Comparison of ENCODE assay signal across 28 mouse cellular contexts in the genomic region with DNA sequence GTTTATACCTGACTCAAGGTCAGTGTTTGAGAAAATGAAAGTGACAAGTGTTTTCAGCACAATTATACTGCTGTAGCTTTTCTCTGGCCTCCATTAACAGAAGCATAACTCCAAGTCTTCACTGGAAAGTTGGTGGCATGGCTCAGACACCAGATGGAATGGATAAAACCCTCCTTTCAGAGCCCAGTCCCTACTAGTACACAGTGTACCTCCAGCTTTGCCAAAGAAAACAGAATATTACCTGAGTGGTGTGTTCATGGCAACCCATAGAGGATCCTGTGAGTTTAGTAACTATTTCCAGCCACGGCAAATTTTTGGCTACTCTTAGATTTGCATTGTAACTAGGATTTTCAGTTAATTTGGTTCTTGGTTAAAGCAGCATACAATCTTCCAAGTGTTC.
A peak's percentile ranks its signal among the peaks of the same experiment; 100 is the strongest.
DNase-seq lines count a peak whose midpoint lies in the region; ATAC-seq and TF ChIP-seq lines count a peak whose summit lies in the region.
"Had no signal": no experiment of that assay in that cellular context is flagged by ENCODE, and none has a peak within 500 bp of the region (broad histone marks: within the 10 kb centered on the region; RNA-seq: fewer than 3 reads in every experiment).

No protein-coding gene starts in this region.

- DNase-seq in gastrocnemius, adult 18-20 months (ENCODE audit: low spot score) = peak; percentile 16
- DNase-seq in gastrocnemius, postnatal 25 days = no peak
- DNase-seq in liver, adult 2 months (ENCODE audit: extremely low read depth, low read depth, low spot score) = peak; percentile 18
- DNase-seq in liver, embryonic 11.5 days (ENCODE audit: low spot score) = no peak
- DNase-seq in gonadal fat pad, adult 2 months (ENCODE audit: low read depth) = peak; percentile 31
- no peak for DNase-seq in lung, adult 18-20 months
- DNase-seq in cerebellum, adult 18-20 months = no peak
- DNase-seq: adrenal gland, postnatal 14 days; cerebellum, adult 11 months; cerebellum, adult 9-11 months; heart, postnatal 36 days; kidney, adult 8-10 months; kidney, postnatal 10 days; layer of hippocampus, postnatal 36 days; left cerebral cortex, postnatal 4 days; lung, postnatal 36 days; right cerebral cortex, postnatal 4 days; thymus, postnatal 25 days had no signal

- H3K4me2 ChIP-seq in liver, embryonic 11.5 days = no peak overlapping the region
- H3K4me2 ChIP-seq: hindbrain, embryonic 12.5 days; intestine, embryonic 15.5 days; liver, embryonic 15.5 days; midbrain, embryonic 11.5 days; neural tube, embryonic 13.5 days had no signal

- no peak for TF ChIP-seq POLR2A in liver, adult 2 months (IDR thresholded peaks at IDR 0.05; ENCODE audit: extremely low read depth, insufficient read depth, low read length)

- no peak overlapping the region for H3K9ac ChIP-seq in liver, adult 2 months (ENCODE audit: low read depth, low read length)
- H3K9ac ChIP-seq in liver, embryonic 11.5 days (ENCODE audit: low read depth, low read length) = no peak overlapping the region
- H3K9ac ChIP-seq: hindbrain, embryonic 12.5 days; intestine, embryonic 15.5 days; liver, embryonic 15.5 days; neural tube, embryonic 13.5 days had no signal

- no peak overlapping the region for H3K27ac ChIP-seq in liver, adult 2 months (replicated peaks; ENCODE audit: insufficient read depth, low read depth, low read length)
- no peak overlapping the region for H3K27ac ChIP-seq in liver, embryonic 11.5 days (ENCODE audit: low read depth, low read length)
- H3K27ac ChIP-seq: hindbrain, embryonic 12.5 days; hindbrain, postnatal 0 days; intestine, embryonic 15.5 days; liver, embryonic 15.5 days had no signal

- no peak overlapping the region for H3K4me3 ChIP-seq in liver, adult 2 months (ENCODE audit: insufficient read depth, low read depth, low read length)
- H3K4me3 ChIP-seq in liver, embryonic 11.5 days (ENCODE audit: low read depth, low read length) = no peak overlapping the region
- H3K4me3 ChIP-seq: hindbrain, embryonic 12.5 days; intestine, embryonic 15.5 days; liver, embryonic 15.5 days; myocyte; neural tube, embryonic 13.5 days had no signal

- 23% methylated on average over 1 of the region's 1 CpGs for WGBS in liver, adult 2 months
- 80% methylated on average over 1 of the region's 1 CpGs for WGBS in liver, embryonic 11.5 days

- peaks cover 2% of the 10 kb centered on the region; the same call in 1 of the 2 replicates for H3K4me1 ChIP-seq in liver, adult 2 months (ENCODE audit: control insufficient read depth, insufficient read depth, low read length)
- H3K4me1 ChIP-seq in liver, embryonic 11.5 days (replicated peaks; ENCODE audit: control insufficient read depth, insufficient read depth, low read length) = no peaks in the 10 kb centered on the region; the same call in none of the 2 replicates

- ATAC-seq in liver, embryonic 11.5 days (replicated peaks; ENCODE audit: low FRiP score) = no peak
- ATAC-seq: forebrain, embryonic 14.5 days; hindbrain, postnatal 0 days; midbrain, embryonic 16.5 days; Patski had no signal

- H3K27me3 ChIP-seq in liver, adult 2 months (ENCODE audit: control insufficient read depth, insufficient read depth, low read length) = no peaks in the 10 kb centered on the region
- H3K27me3 ChIP-seq in liver, embryonic 11.5 days (replicated peaks; ENCODE audit: control insufficient read depth, insufficient read depth, low read length) = no peaks in the 10 kb centered on the region
- H3K27me3 ChIP-seq: hindbrain, embryonic 12.5 days; intestine, embryonic 15.5 days; liver, embryonic 15.5 days; neural tube, embryonic 13.5 days; Patski had no signal

- no peaks in the 10 kb centered on the region for H3K79me2 ChIP-seq in liver, adult 2 months (ENCODE audit: control insufficient read depth, insufficient read depth, low read length)

- H3K9me3 ChIP-seq in liver, embryonic 11.5 days (ENCODE audit: control insufficient read depth, low read length) = no peaks in the 10 kb centered on the region
- H3K9me3 ChIP-seq: hindbrain, embryonic 12.5 days; intestine, embryonic 15.5 days; liver, embryonic 15.5 days; neural tube, embryonic 13.5 days had no signal

- no peak for TF ChIP-seq CTCF in liver, adult 2 months (IDR thresholded peaks at IDR 0.05; ENCODE audit: low read depth, low read length)

- no peaks in the 10 kb centered on the region for H3K36me3 ChIP-seq in liver, adult 2 months (ENCODE audit: control insufficient read depth, insufficient read depth, low read length)
- no peaks in the 10 kb centered on the region for H3K36me3 ChIP-seq in liver, embryonic 11.5 days (ENCODE audit: control insufficient read depth, insufficient read depth, low read length)
- H3K36me3 ChIP-seq: hindbrain, embryonic 12.5 days; intestine, embryonic 15.5 days; liver, embryonic 15.5 days; neural tube, embryonic 13.5 days had no signal

Comparison
In these comparisons a context has a peak if more than half of its experiments do, and no peak if none do; other contexts are left out.
1. DNase-seq: peak in gastrocnemius, adult 18-20 months (single experiment), liver, adult 2 months (single experiment) and gonadal fat pad, adult 2 months (single experiment); none in gastrocnemius, postnatal 25 days (single experiment), liver, embryonic 11.5 days (single experiment), lung, adult 18-20 months (0 of 2) and cerebellum, adult 18-20 months (0 of 2).